Mouse (Mus musculus) heart, adult 2 months (tissue): ENCODE results near the gene Amer2. TPM values are rescaled to one million over a fixed set of nuclear protein-coding genes. Genes with fewer than 3 reads are reported as not detected.
"Not testable (repeated sequence)": the region's sequence is repeated elsewhere in the genome, so short reads cannot be mapped to it uniquely, and the experiment has no call there.

ENCODE experiments used
- DNase-seq, 2 experiments: peaks; one replicate each; pipeline ENCODE4 v3.0.0; 2021
- H3K27ac ChIP-seq: fragments of 200-600 bp; 2 replicates; pipeline ENCODE4 v1.8.1; 2022
- H3K27me3 ChIP-seq: fragments of 200-500 bp; 2 replicates; pipeline ENCODE4 v1.6.1; 2012; ENCODE audit warnings: mild to moderate bottlenecking, low read length, inconsistent platforms, mixed read lengths; ENCODE audit not compliant: control insufficient read depth, insufficient read depth
- H3K36me3 ChIP-seq: fragments of 200-500 bp; 2 replicates; pipeline ENCODE4 v1.6.1; 2012; ENCODE audit warnings: low read length, inconsistent platforms; ENCODE audit not compliant: control insufficient read depth, insufficient read depth
- H3K4me1 ChIP-seq: fragments of 200-500 bp; 2 replicates; pipeline ENCODE4 v1.6.1; 2011; ENCODE audit warnings: low read length; ENCODE audit not compliant: control insufficient read depth, insufficient read depth
- H3K4me3 ChIP-seq: fragments of 200-600 bp; 2 replicates; pipeline ENCODE4 v1.8.1; 2022
- H3K79me2 ChIP-seq: fragments of 200-500 bp; replicated peaks from 2 replicates; pipeline ENCODE4 v1.6.1; 2012; ENCODE audit warnings: mild to moderate bottlenecking, inconsistent platforms, low read length, moderate library complexity, mixed read lengths; ENCODE audit not compliant: control insufficient read depth, insufficient read depth
- H3K9ac ChIP-seq: fragments of 200-500 bp; 2 replicates; pipeline ENCODE4 v1.6.1; 2012; ENCODE audit warnings: low read depth, mild to moderate bottlenecking, control low read depth, inconsistent platforms, low read length, mixed read lengths
- CTCF ChIP-seq: fragments of 200-600 bp; IDR thresholded peaks from 2 replicates; pipeline ENCODE4 v1.8.1; 2022; ENCODE audit warnings: antibody characterized with exemption, mild to moderate bottlenecking, moderate library complexity
- EP300 ChIP-seq: fragments of 200-500 bp; IDR thresholded peaks from 2 replicates; pipeline ENCODE4 v1.6.1; 2011; ENCODE audit warnings: low read depth, low read length, control low read depth; ENCODE audit not compliant: insufficient read depth
- POLR2A ChIP-seq: fragments of 200-500 bp; IDR thresholded peaks from 2 replicates; pipeline ENCODE4 v1.6.1; 2011; ENCODE audit warnings: mild to moderate bottlenecking, low read depth, low read length, control low read depth; ENCODE audit not compliant: insufficient read depth
- WGBS: fragments of 180-500 bp; shearing (Covaris S2); methylation state at CpG from one replicate; pipeline ENCODE4 v1.1.7; 2018; 5-methylcytosine and 5-hydroxymethylcytosine counted together
- intact Hi-C: fragments of 180-260 bp; cut with DNase I; formaldehyde crosslinking; loops from one replicate; pipeline ENCODE4 v1.15.1; 2025
- long read RNA-seq: library from polyadenylated mRNA; stranded (forward); transcript quantifications from one replicate; pipeline ENCODE4 v2.0.0, GENCODE M21; 2021
- polyA plus RNA-seq: library from polyadenylated mRNA; depleted of rRNA; stranded (reverse); fragments of >200 nt; gene quantifications from 2 replicates; pipeline ENCODE4 v1.2.3, GENCODE M21; 2012; rRNA removed
- total RNA-seq, 2 experiments: library from RNA; stranded (reverse); gene quantifications; 2 replicates each; pipeline ENCODE4 v1.2.3; 2021

Gene Amer2
- total RNA-seq (not detected), polyA plus RNA-seq (0.02 TPM in 1 of 2 replicates, not detected in the other)
- long read RNA-seq = 0 reads

DNA sequence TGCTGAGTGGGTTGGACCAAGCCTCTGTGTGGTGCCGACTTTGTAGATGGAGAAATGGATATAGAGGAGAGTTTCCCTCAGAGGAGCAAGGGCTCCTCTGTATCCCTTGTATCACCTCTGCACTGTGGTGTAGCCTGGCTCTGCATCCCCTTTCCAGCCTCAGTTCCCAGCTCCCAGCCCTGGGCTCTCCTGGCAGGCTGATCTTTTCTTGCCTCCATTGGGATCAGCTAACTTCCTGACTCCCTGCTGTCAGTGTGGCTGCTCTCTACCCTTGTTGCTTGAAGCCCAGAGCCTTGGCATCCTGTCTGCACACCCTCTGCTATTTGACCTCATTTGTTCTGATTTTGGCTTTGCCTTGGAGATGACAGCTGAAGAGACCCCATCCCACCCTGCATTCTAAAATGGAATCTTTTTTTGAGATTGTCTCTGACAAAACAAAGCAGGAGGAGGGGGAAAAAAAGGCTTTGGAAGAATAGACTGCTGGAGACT lies at the start of gene Amer2:
TSS of gene Amer2 (plus strand) at position 439 of the 489 bp plus-strand sequence.
- H3K4me3 ChIP-seq = no peak within 1 kb of the TSS
- no peaks in the 10 kb centered on the region for H3K36me3 ChIP-seq
- 45% methylated on average over 1 of the region's 1 CpGs for WGBS
- H3K27ac ChIP-seq = no peak within 1 kb of the TSS
- DNase-seq = no peak
- no peaks in the 10 kb centered on the region for H3K79me2 ChIP-seq
- H3K9ac ChIP-seq = no peak within 1 kb of the TSS
- intact Hi-C loops = no loop called here
- H3K27me3 ChIP-seq = peaks cover 5% of the 10 kb centered on the region
- TF ChIP-seq EP300 = no peak
- TF ChIP-seq CTCF = no peak
- TF ChIP-seq POLR2A = no peak
- H3K4me1 ChIP-seq = no peaks in the 10 kb centered on the region

DNA sequence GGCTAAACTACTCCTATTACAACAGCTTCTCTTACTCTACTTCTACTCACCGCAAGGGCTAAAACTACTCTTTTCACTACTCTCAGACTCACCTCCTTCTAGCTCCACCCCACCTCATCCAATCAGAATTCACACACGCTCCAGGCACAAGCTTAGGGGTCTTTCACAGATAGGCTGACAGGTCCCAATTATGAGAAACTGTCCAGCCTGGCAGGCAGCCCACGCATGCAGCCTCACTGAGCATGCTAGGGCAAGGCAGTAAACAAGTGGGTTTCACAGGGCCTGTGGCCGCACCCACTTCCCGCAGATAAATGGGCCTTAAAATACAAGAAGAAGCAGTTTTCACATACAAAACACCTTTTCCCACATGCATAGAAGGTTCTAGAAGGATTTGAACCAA lies 33.1 kb upstream of the Amer2 start:
- H3K4me1 ChIP-seq, H3K9ac ChIP-seq, DNase-seq, H3K27me3 ChIP-seq, H3K4me3 ChIP-seq, H3K27ac ChIP-seq, H3K36me3 ChIP-seq, intact Hi-C loops, H3K79me2 ChIP-seq: not testable (repeated sequence)
- 68% methylated on average over 5 of the region's 5 CpGs for WGBS

DNA sequence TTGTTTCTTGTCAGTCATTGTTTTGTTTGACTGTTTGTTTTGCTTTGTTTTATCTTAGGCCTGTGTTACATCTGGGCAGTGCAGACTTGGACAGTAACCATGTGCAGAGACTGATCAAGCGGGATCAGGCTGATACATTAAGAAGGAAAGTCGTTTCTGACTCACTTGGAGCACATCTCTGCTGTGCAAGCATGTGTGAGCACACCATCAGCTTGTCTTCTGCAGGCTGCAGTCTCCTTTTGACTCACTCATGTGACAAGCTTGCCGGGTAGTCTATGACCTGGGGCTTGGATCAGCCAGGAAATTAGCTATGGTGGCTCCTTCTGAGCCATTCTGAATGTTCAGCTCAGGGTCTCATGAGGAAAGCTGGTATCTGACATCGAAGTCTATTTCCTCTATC lies 32.5 kb upstream of the Amer2 start:
- WGBS = 50% methylated on average over 4 of the region's 4 CpGs
- DNase-seq = no peak
- no peaks in the 10 kb centered on the region for H3K36me3 ChIP-seq

DNA sequence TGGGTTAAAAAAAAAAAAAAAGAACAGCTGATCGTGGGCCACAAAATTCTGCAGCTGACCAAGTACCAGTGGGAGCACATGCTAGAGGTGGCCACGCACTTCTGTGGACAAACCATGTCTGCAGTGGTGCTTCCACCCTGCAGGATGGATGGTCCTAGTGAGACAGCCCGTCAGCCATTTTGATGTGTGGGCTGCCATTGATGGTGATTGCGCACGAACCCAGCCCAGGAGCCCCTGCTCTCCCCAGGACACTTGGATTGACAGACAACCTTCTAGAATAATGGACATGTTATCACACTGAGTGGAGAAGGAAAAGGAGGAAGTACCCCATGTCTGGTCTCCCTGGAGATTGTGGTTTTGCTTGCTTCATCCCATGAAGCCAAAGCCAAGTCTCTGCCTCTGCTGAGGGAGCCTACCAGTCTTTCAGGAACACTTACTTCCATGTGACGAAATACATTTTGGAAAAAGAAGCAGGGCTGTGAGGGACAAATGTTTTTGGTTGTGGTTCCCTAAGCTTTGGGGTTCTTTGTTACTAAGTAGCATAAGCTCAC lies 27.7 kb upstream of the Amer2 start:
- no peaks in the 10 kb centered on the region for H3K79me2 ChIP-seq
- TF ChIP-seq EP300 = no peak
- no peak for TF ChIP-seq POLR2A
- TF ChIP-seq CTCF = no peak
- whole genome bisulfite sequencing = 87% methylated on average over 6 of the region's 6 CpGs
- no peak overlapping the region for H3K4me3 ChIP-seq
- 0 out of 2 replicates have a peak, but pooled peaks cover 1% of the 10 kb centered on the region for H3K27me3 ChIP-seq
- no peaks in the 10 kb centered on the region for H3K36me3 ChIP-seq
- intact Hi-C loops = no loop called here
- H3K9ac ChIP-seq = no peak overlapping the region
- H3K27ac ChIP-seq = no peak overlapping the region
- DNase-seq = peak in 1 of 2 experiments; percentile 0
- no peaks in the 10 kb centered on the region for H3K4me1 ChIP-seq

More for the DNA sequence above, 32.5 kb upstream of the Amer2 start:
- no peak for TF ChIP-seq CTCF
- TF ChIP-seq EP300 = no peak
- no peak for TF ChIP-seq POLR2A
- Histone ChIP-seq H3K4me1 (no peaks in the 10 kb centered on the region), H3K4me3 (no peak overlapping the region), H3K79me2 (no peaks in the 10 kb centered on the region), H3K9ac (no peak overlapping the region), H3K27me3 (no peaks in the 10 kb centered on the region), H3K27ac (no peak overlapping the region)
- intact Hi-C loops = no loop called here

DNA sequence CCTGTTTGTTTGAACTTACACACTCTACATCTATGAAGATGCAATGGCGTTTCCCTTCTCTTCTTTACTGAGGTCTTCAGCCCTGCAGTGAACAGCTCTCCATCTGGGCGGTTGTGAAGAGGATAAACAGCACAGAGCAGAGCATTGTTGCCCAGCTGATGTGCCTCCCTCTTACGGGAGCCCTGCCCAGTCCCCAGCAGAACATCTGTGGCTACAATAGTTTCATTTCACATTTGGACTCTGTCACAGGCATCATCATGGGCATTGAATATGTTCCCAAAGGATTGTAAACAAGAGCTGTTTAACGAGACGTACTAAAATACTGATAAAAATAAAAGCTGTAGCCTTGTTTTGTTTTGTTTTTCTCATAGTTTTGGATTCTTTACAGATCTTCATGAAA lies 14.7 kb upstream of the Amer2 start:
- TF ChIP-seq POLR2A (no peak), EP300 (no peak), CTCF (no peak)
- Histone ChIP-seq H3K79me2 (no peaks in the 10 kb centered on the region), H3K27ac (no peak overlapping the region), H3K27me3 (0 out of 2 replicates have a peak, but pooled peaks cover 1% of the 10 kb centered on the region), H3K4me1 (no peaks in the 10 kb centered on the region), H3K9ac (no peak overlapping the region), H3K4me3 (no peak overlapping the region), H3K36me3 (no peaks in the 10 kb centered on the region)
- 77% methylated on average over 5 of the region's 5 CpGs for WGBS
- DNase-seq = no peak
- intact Hi-C loops = no loop called here

DNA sequence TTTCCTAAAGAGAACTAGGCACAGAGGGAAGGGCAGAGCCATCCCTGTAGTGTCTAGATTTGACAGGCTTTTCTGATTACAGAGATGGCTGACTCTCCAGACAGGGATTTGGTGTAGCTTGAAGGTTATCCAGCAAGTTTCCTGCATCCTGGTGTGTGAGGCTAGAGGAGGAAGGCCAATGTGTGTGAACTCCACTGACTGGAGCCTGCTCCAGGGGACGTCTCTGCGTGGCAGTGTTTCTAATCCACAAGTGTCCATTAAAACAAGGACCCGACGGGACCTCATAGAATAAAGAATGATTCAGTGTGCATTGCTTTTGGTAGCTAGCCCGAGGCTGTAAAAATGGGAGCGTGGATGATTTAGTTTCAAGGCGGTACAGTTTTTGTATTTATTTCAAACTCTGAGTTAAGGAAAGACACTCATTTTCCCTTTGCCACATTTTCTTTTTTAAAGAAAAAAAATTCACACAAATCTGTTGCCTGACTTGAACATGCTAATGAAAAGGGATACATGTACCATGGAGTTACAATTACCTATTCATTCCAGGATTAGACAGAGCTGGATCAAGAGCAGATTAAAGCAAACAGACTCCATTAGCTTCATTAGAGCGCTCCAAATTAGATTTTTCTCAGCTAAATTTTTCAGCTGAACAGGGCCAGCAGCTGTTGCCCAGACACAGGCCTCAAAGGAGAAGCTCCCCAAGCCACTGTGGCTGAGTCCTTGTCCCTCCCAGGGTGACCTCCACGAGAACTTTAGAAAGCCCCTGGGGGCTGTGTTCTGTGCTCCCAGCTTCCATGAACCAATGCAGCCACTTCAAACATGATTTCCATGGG lies 11.5 kb upstream of the Amer2 start:
- H3K27ac ChIP-seq = no peak overlapping the region
- no peaks in the 10 kb centered on the region for H3K79me2 ChIP-seq
- 0 out of 2 replicates have a peak, but pooled peaks cover 1% of the 10 kb centered on the region for H3K27me3 ChIP-seq
- TF ChIP-seq EP300 (no peak), CTCF (no peak), POLR2A (no peak)
- 76% methylated on average over 9 of the region's 9 CpGs for WGBS
- no peak for DNase-seq
- H3K36me3 ChIP-seq = no peaks in the 10 kb centered on the region
- H3K9ac ChIP-seq = no peak overlapping the region
- H3K4me1 ChIP-seq = no peaks in the 10 kb centered on the region
- intact Hi-C loops = no loop called here
- no peak overlapping the region for H3K4me3 ChIP-seq
